ENCODE assay signal across 8 mouse cellular contexts in genomic region chrX:99199669-99200068, GRCm38 (mm10).
DNase-seq lines count a peak whose midpoint lies in the region; ATAC-seq and TF ChIP-seq lines count a peak whose summit lies in the region.

No protein-coding gene starts in this region.

- peak overlapping the region; percentile 55; the same call in 1 of the 2 replicates for H3K4me2 ChIP-seq in lung, embryonic 15.5 days

- peaks cover 100% of the 10 kb centered on the region for H3K27me3 ChIP-seq in embryonic facial prominence, embryonic 10.5 days (replicated peaks; ENCODE audit: low read depth, poor library complexity, severe bottlenecking)
- H3K27me3 ChIP-seq in heart, adult 2 months (ENCODE audit: control insufficient read depth, insufficient read depth, low read length) = no peaks in the 10 kb centered on the region
- no peaks in the 10 kb centered on the region for H3K27me3 ChIP-seq in kidney, adult 2 months (replicated peaks; ENCODE audit: control insufficient read depth, insufficient read depth, low read length)
- H3K27me3 ChIP-seq in lung, embryonic 15.5 days = peaks cover 8% of the 10 kb centered on the region; the same call in 1 of the 2 replicates
- H3K27me3 ChIP-seq in cerebellum, adult 2 months (ENCODE audit: control insufficient read depth, insufficient read depth, low read length) = no peaks in the 10 kb centered on the region

- H3K9me3 ChIP-seq in embryonic facial prominence, embryonic 10.5 days = no peaks in the 10 kb centered on the region
- no peaks in the 10 kb centered on the region for H3K9me3 ChIP-seq in lung, embryonic 15.5 days

- peak; percentile 21 for ATAC-seq in lung, embryonic 15.5 days (ENCODE audit: borderline replicate concordance, extremely low read depth, low FRiP score, low TSS enrichment)
- no peak for ATAC-seq in monocyte, adult 5-6 weeks (replicated peaks; ENCODE audit: insufficient number of reproducible peaks, low FRiP score, low TSS enrichment, poor library complexity, severe bottlenecking)

- peak overlapping the region; percentile 46 for H3K9ac ChIP-seq in heart, adult 2 months (ENCODE audit: low read depth, low read length)
- no peak overlapping the region for H3K9ac ChIP-seq in lung, embryonic 15.5 days

- H3K4me3 ChIP-seq in embryonic facial prominence, embryonic 10.5 days = peak overlapping the region; percentile 46; the same call in 1 of the 2 replicates
- H3K4me3 ChIP-seq in heart, adult 2 months = no peak overlapping the region
- H3K4me3 ChIP-seq in kidney, adult 2 months (ENCODE audit: insufficient read depth, low read depth, low read length) = no peak overlapping the region
- H3K4me3 ChIP-seq in lung, embryonic 15.5 days = no peak overlapping the region
- no peak overlapping the region for H3K4me3 ChIP-seq in cerebellum, adult 2 months (replicated peaks; ENCODE audit: insufficient read depth, low read depth, low read length)

- peak overlapping the region; percentile 88 for H3K27ac ChIP-seq in embryonic facial prominence, embryonic 10.5 days (replicated peaks)
- H3K27ac ChIP-seq in heart, adult 2 months = peak overlapping the region; percentile 97
- H3K27ac ChIP-seq in kidney, adult 2 months (ENCODE audit: insufficient read depth, low read depth, low read length) = peak overlapping the region; percentile 72
- peak overlapping the region; percentile 95 for H3K27ac ChIP-seq in lung, embryonic 15.5 days
- H3K27ac ChIP-seq in cerebellum, adult 2 months (ENCODE audit: insufficient read depth, low read length) = no peak overlapping the region

- H3K79me2 ChIP-seq in heart, adult 2 months (replicated peaks; ENCODE audit: control insufficient read depth, insufficient read depth, low read length) = no peaks in the 10 kb centered on the region

- no peak for DNase-seq in embryonic facial prominence, embryonic 10.5 days (ENCODE audit: low spot score)
- peak; percentile 47 to 50 for DNase-seq in heart, adult 2 months
- peak; percentile 79 for DNase-seq in kidney, adult 2 months
- DNase-seq in layer of hippocampus, adult 9-11 months = no peak
- DNase-seq in cerebellum, adult 2 months = no peak
- DNase-seq in embryo, embryonic 10 days (ENCODE audit: low spot score) = no peak

- no peaks in the 10 kb centered on the region for H3K36me3 ChIP-seq in embryonic facial prominence, embryonic 10.5 days (replicated peaks)
- no peaks in the 10 kb centered on the region for H3K36me3 ChIP-seq in heart, adult 2 months (ENCODE audit: control insufficient read depth, insufficient read depth, low read length)
- H3K36me3 ChIP-seq in kidney, adult 2 months (ENCODE audit: control insufficient read depth, insufficient read depth, low read length) = no peaks in the 10 kb centered on the region
- no peaks in the 10 kb centered on the region for H3K36me3 ChIP-seq in lung, embryonic 15.5 days

- intact Hi-C loops in heart, adult 2 months (cut with DNase I) = loop anchor here (1.0 to 5.0 kb wide), 7 partner anchors 17 to 158 kb away; partner anchors contain the start of gene Efnb1

- no peak for TF ChIP-seq POLR2A in heart, adult 2 months (IDR thresholded peaks at IDR 0.05; ENCODE audit: insufficient read depth, low read depth, low read length)
- TF ChIP-seq POLR2A in kidney, adult 2 months (IDR thresholded peaks at IDR 0.05; ENCODE audit: low read depth, low read length) = no peak
- TF ChIP-seq POLR2A in cerebellum, adult 2 months (IDR thresholded peaks at IDR 0.05; ENCODE audit: borderline replicate concordance, insufficient read depth, low read length) = no peak

- H3K4me1 ChIP-seq in embryonic facial prominence, embryonic 10.5 days = peaks cover 60% of the 10 kb centered on the region
- peaks cover 17% of the 10 kb centered on the region for H3K4me1 ChIP-seq in heart, adult 2 months (ENCODE audit: control insufficient read depth, insufficient read depth, low read length)
- peaks cover 3% of the 10 kb centered on the region; the same call in 1 of the 2 replicates for H3K4me1 ChIP-seq in kidney, adult 2 months (ENCODE audit: control insufficient read depth, insufficient read depth, low read length)
- H3K4me1 ChIP-seq in lung, embryonic 15.5 days = peaks cover 30% of the 10 kb centered on the region
- 0 out of 2 replicates have a peak, but pooled peaks cover 3% of the 10 kb centered on the region for H3K4me1 ChIP-seq in cerebellum, adult 2 months (ENCODE audit: control insufficient read depth, insufficient read depth, low read length)

- TF ChIP-seq CTCF in heart, adult 2 months (IDR thresholded peaks at IDR 0.05) = no peak
- no peak for TF ChIP-seq CTCF in kidney, adult 2 months (conservative IDR thresholded peaks at IDR 0.05; ENCODE audit: insufficient read depth, insufficient read length, low read depth, low read length)
- no peak for TF ChIP-seq CTCF in cerebellum, adult 2 months (IDR thresholded peaks at IDR 0.05; ENCODE audit: borderline replicate concordance, insufficient read depth, low read depth, low read length)

- TF ChIP-seq EP300 in heart, adult 2 months (IDR thresholded peaks at IDR 0.05; ENCODE audit: insufficient read depth, low read depth, low read length) = no peak

- 55% methylated on average over 5 of the region's 5 CpGs for WGBS in embryonic facial prominence, embryonic 10.5 days
- 53% methylated on average over 5 of the region's 5 CpGs for WGBS in heart, adult 2 months
- WGBS in kidney, adult 2 months = 54% methylated on average over 5 of the region's 5 CpGs
- WGBS in lung, embryonic 15.5 days = 54% methylated on average over 5 of the region's 5 CpGs
- WGBS in cerebellum, adult 2 months = 68% methylated on average over 5 of the region's 5 CpGs

Comparison
In these comparisons a context has a peak if more than half of its experiments do, and no peak if none do; other contexts are left out.
1. DNase-seq: peak in heart, adult 2 months (2 of 2) and kidney, adult 2 months (single experiment); none in embryonic facial prominence, embryonic 10.5 days (single experiment), layer of hippocampus, adult 9-11 months (single experiment), cerebellum, adult 2 months (0 of 2) and embryo, embryonic 10 days (single experiment).